Mouse (Mus musculus) frontal cortex, postnatal 36 days (tissue): ENCODE measurements around the gene Tmem213.

ENCODE experiments used
- DNase-seq, 2 experiments: peaks; one replicate each; pipeline ENCODE4 v3.0.0; 2022; ENCODE audit warnings: low spot score in 2 of 2

Tmem213 gene

DNA sequence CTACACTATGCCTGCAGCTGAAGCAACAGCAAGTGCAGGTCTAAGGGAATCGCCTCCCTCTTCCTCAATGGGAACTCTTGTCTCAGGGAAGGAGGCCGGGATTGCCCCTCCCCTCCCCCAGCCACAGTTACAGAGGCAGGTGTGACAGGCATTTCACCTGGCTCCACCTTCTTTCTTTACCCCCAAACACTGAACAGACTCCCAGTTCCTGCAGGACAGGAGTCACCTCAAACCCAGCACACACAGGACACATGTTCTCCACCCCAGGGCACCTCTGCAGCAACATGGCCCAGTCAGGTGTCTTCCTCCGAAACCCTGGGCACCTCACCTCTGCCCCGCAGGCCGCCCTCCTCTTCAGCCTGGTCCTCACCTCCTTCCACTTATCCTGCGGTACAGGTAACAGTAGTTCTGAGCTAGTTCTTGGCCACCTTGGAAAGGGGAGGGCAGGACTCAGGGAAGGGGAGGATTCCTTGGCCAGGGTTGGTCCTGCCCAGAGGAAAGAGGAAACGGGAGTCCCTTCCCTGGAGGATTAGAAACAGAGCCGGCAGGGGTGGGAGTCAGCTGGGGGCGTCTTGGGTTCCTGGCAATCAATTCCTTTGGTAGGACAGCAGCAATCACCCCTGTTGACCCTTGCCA lies at the start of gene Tmem213:
TSS of gene Tmem213 (plus strand) at position 96 of the 636 bp plus-strand sequence.
- no peak for DNase-seq

- DNase-seq = no peak
Observed at GRCm38 (mm10) chr6:38064621-38065020, 44.4 kb upstream of the Tmem213 start.

- DNase-seq = peak; percentile 47 to 70
Observed at GRCm38 (mm10) chr6:38065122-38065500, 43.9 kb upstream of the Tmem213 start.

DNA sequence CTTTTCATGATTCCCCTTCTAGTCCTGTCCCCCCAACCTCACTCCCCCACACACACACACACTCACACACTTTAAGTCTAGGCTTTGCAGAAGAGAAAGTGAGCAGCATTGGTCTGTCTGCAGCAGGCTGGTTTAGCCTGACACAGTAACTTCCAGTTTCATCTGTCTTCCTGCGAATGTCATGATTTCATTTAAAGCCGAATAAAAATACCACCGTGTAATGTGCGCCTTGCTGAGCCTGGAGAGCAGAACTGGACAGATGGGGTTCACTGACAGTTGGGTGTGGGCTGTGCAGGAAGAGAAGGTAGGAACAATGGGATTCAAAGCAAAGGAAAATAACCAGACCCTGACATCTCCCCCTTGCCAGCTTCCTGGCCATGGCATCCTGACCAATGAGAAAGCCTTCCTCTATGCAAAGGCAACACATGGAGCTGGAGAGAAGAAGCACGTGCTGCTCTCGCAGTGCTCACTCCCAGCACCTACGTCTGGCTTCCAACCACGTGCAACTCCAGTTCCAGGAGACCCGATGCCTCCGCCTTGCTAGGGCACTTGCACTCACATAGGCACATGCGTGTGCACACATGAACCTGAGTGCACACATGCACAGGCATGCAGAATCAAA lies 43.4 kb upstream of the Tmem213 start:
- peak; percentile 55 to 69 for DNase-seq

- peak; percentile 57 to 73 for DNase-seq
Observed at GRCm38 (mm10) chr6:38066215-38066614, 42.8 kb upstream of the Tmem213 start.

DNA sequence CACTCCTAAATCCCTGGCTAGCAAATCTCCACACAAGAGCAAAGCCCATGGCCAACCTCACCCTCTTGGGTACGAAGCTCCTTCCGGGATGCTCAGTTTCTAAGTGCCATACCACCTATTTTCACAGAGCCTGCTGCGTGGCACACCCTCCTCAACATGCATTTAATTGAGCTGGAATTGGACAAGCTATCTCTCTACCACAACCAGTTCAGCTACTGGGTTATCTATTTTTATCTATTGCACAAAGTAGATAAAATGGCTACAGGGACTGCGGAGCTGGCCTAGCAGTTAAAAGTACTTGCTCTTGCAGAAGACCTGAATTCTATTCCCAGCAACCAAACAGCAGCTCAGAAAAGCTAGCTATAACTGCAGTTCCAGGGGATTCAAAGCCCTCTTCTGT lies 37.8 kb upstream of the Tmem213 start:
- no peak for DNase-seq

DNA sequence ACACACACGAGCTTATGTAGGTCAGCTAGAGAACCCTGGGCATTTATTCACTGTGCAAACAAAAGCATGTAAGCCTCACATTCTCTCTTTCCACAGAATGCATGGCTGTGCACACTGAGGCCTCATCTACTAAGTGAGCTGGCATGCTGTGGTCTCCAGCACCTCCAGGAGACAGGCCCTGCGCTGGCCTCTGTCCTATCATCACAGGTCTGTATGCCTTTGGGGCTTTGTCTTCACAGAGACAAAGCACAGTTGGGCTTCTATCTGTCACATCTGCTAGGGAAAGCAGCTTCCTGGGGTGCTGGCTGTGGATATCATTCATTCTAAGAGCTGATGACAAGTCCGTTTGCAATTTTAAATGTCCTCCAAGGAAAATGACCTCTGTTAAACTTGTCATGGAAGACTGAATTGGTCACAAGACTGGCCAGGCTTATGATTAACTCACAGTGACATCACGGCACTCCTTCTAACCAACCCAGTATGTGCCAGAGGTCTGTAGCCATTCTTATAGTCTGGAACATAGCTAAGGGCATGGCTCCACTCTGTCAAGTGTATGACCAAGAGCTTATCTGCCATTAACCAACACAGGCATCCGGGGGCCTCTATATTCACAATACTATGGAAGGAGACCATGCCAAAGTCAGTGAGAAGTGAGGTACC lies 36.8 kb upstream of the Tmem213 start:
- no peak for DNase-seq

DNA sequence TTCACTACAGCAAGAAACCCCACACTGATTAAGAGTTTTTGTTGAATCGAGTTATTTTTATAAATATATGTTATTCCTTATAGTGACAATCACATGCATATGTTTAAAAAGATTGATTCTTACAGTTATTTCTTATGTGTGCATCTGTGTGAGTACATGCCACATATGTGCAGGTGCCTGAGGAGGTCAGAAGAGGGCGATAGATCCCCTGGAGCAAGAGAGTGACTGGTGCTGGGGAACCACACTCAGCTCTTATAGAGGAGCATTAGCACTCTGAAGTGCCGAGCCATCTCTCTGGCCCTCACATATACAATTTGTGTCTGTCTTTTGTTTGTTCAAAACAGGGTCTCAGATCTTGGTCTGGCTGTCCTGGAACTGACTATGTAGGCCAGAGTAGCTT lies 35.5 kb upstream of the Tmem213 start:
- no peak for DNase-seq

DNA sequence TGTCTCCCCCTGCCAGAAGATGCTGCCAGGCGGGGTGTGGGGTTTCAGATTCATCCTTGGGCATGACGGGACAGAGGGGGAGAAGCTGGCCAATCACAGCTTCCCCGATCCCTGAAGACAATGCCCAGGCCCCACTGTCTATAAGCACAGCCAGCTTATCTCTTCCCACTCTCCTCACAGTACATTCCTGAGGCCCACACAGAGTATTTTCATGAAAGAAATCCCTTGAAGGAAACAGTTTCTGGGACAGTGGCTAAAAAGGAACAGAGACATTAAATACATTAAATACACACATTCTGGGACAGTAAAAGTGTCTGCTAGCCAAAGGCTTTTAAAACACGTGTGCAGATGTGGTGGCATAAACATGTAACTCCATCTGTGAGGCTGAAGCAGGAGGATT lies 28.7 kb upstream of the Tmem213 start:
- DNase-seq = no peak

DNA sequence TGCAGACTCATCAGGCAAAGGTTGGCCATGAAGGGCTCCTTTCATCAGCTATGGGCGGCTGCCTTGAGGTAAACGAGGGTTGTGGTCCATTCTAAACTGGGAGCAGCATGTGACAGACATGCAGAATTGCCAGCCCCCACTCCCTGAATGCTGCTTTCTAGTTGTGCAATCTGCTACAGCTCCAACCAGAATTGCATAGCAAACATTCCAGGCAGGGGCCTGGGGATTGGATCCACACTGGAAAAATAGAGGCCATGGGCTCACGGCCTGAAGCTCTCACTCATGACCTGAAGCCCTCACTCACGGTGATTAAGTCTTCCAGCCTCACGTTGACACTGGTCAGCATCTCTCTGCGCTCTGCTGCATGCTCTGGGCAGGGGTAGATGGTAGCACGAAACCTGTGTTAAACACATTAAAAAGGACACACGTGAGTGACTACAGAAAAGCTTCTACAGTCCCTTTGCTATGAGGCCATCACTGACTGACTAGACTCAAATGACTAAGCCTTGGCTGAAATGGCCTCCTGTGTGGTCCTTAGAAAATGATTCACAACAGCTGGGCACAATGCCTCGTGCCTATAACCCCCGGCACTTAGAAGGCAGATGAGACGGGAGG lies 27.2 kb upstream of the Tmem213 start:
- no peak for DNase-seq

- DNase-seq = no peak
Observed at GRCm38 (mm10) chr6:38083204-38083603, 25.9 kb upstream of the Tmem213 start.

DNA sequence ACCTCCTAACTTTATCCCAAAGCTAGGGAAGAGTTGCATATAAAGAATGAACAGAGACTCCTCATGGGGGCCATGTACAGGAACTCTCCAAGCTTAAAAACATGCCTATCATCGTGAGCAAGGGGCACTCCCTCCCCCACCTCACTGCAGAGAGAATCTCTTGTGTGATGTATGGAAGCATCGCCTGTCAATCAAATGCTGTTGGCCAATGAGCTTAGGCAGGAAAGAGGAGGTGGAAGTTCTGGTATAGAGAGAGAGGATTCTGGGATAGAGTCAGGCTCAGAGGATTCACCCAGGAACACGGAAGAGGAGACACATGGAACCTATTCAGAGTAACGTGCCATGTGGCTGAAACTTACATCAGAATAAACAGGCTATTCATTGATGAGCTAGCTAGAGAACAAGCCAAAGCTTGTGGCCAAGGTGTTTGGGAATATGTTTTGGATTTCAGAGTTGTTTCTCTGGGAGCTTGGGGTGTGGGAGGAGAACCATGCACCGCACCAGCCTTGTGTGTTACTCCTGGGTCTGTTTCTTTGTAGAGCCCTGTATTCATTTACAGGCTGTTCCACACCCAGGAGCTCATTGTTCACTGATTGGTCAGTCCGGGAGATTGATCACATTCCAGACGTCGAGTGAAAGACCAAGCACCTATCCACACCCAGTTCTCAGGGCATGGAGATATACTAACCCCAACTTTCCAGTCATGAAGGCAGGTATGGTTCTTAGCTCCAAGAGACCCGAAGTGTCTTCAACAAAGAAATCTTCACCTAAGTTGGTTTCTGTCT lies 21.6 kb upstream of the Tmem213 start:
- no peak for DNase-seq

DNA sequence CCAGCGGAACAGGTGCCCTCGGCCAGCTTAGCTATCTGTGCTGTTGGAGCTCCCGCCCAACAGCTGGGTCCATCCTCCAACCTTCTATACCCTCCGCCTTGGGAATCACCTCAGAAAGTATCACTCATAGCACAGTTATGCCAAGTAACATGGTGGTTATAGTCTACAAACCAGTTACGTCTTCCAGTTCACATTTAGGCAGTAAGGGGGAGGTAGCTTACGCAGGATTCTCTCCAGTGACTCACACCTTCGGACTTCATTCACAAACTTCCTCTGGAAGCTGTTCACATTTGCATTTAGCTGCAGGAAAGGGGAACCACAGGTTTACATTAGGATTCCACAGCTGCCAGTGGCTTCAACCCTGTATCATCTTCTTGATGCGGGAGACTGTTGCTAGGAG lies 16.5 kb upstream of the Tmem213 start:
- DNase-seq = no peak

GRCm38 (mm10) chr6:38094701-38095100 lies 14.4 kb upstream of the Tmem213 start:
- DNase-seq = no peak

GRCm38 (mm10) chr6:38096961-38097370 lies 12.1 kb upstream of the Tmem213 start:
- DNase-seq = no peak

GRCm38 (mm10) chr6:38102216-38102795 lies 6.7 kb upstream of the Tmem213 start:
- no peak for DNase-seq

- no peak for DNase-seq
Observed at GRCm38 (mm10) chr6:38103775-38104174, 5.3 kb upstream of the Tmem213 start.

- DNase-seq = no peak
Observed at GRCm38 (mm10) chr6:38105924-38106323, 3.1 kb upstream of the Tmem213 start.

GRCm38 (mm10) chr6:38108449-38108848 lies 606 bp upstream of the Tmem213 start:
- DNase-seq = no peak

GRCm38 (mm10) chr6:38109871-38110270 lies 816 bp downstream of the Tmem213 start:
- no peak for DNase-seq

GRCm38 (mm10) chr6:38110859-38111258 lies 1.8 kb downstream of the Tmem213 start:
- no peak for DNase-seq
